Mouse (Mus musculus): ENCODE measurements around the gene Eif4e. TPM values are rescaled to one million over a fixed set of nuclear protein-coding genes. Genes with fewer than 3 reads are reported as not detected.

The Eif4e gene
- polyA plus RNA-seq, 1 experiment from 2014 or later = 371 TPM

- Histone ChIP-seq H3K4me2 (replicated peaks) (no peak overlapping the region), H3K27me3 (no peaks in the 10 kb centered on the region), H3K4me1 (no peaks in the 10 kb centered on the region), H3K9me3 (no peaks in the 10 kb centered on the region), H3K4me3 (no peak overlapping the region), H3K9ac (replicated peaks) (no peak overlapping the region), H3K36me3 (no peaks in the 10 kb centered on the region), H3K27ac (replicated peaks) (no peak overlapping the region)
- 76% methylated on average over 7 of the region's 7 CpGs for WGBS
- ATAC-seq (replicated peaks) = no peak
Measured at GRCm38 (mm10) chr3:138593911-138594310, 67.9 kb downstream of the Eif4e start.

GRCm38 (mm10) chr3:138601076-138601475 is 75.1 kb downstream of the Eif4e start:
- Histone ChIP-seq H3K4me1 (no peaks in the 10 kb centered on the region), H3K4me2 (replicated peaks) (no peak overlapping the region), H3K4me3 (no peak overlapping the region), H3K9me3 (no peaks in the 10 kb centered on the region), H3K27me3 (no peaks in the 10 kb centered on the region), H3K9ac (replicated peaks) (no peak overlapping the region), H3K36me3 (no peaks in the 10 kb centered on the region), H3K27ac (replicated peaks) (no peak overlapping the region)
- no peak for ATAC-seq (replicated peaks)
- 91% methylated on average over 4 of the region's 4 CpGs for WGBS

GRCm38 (mm10) chr3:138605132-138605531 is 79.2 kb downstream of the Eif4e start:
- 78% methylated on average over 8 of the region's 8 CpGs for WGBS
- H3K4me2 ChIP-seq (replicated peaks) = no peak overlapping the region
- H3K4me1 ChIP-seq = no peaks in the 10 kb centered on the region
- no peaks in the 10 kb centered on the region for H3K27me3 ChIP-seq
- H3K9me3 ChIP-seq = no peaks in the 10 kb centered on the region
- ATAC-seq (replicated peaks) = no peak
- H3K36me3 ChIP-seq = no peaks in the 10 kb centered on the region
- H3K4me3 ChIP-seq = no peak overlapping the region
- H3K27ac ChIP-seq (replicated peaks) = no peak overlapping the region
- no peak overlapping the region for H3K9ac ChIP-seq (replicated peaks)

GRCm38 (mm10) chr3:138608665-138609064 is 82.7 kb downstream of the Eif4e start:
- Histone ChIP-seq H3K9ac (replicated peaks) (no peak overlapping the region), H3K27me3 (no peaks in the 10 kb centered on the region), H3K9me3 (no peaks in the 10 kb centered on the region)

More at GRCm38 (mm10) chr3:138608665-138609064, 82.7 kb downstream of the Eif4e start:
- ATAC-seq (replicated peaks) = no peak
- Histone ChIP-seq H3K4me3 (no peak overlapping the region), H3K27ac (replicated peaks) (0 out of 2 replicates have a peak overlapping the region, but pooled peaks have one; percentile 4), H3K4me2 (replicated peaks) (no peak overlapping the region), H3K4me1 (no peaks in the 10 kb centered on the region), H3K36me3 (no peaks in the 10 kb centered on the region)
- 87% methylated on average over 5 of the region's 5 CpGs for WGBS

MicroRNAs encoded within 50 kb of the gene (microRNA counts, 519-probe panel; counts per million panel counts)
- 1,906 counts per million, percentile 19 among the panel's probes with 10 or more counts for microRNA mmu-miR-1956

Small RNA genes within 50 kb of the gene (microRNA-seq; reads per million reads assigned to microRNA genes)
- gene Mir1956 = not detected

Other genes starting within 250 kb of the Eif4e start
- not detected in 2 replicates for gene Adh6a, start 212.9 kb upstream of the Eif4e start, polyA plus RNA-seq (2015; fragmentation: Nextera tagmentation; extraction: Ambion mirVana)
- gene Adh6b, start 184.4 kb upstream of the Eif4e start, polyA plus RNA-seq (2015; fragmentation: Nextera tagmentation; extraction: Ambion mirVana) = 0.13 and 0.17 TPM in 2 replicates
- not detected in 2 replicates for gene Adh4, start 110.7 kb upstream of the Eif4e start, polyA plus RNA-seq (2015; fragmentation: Nextera tagmentation; extraction: Ambion mirVana)
- 257 and 268 TPM in 2 replicates for gene Adh5, start 83.1 kb upstream of the Eif4e start, polyA plus RNA-seq (2015; fragmentation: Nextera tagmentation; extraction: Ambion mirVana)
- 43.3 and 44.8 TPM in 2 replicates for gene Metap1, start 36.7 kb upstream of the Eif4e start, polyA plus RNA-seq (2015; fragmentation: Nextera tagmentation; extraction: Ambion mirVana)
- gene Tspan5, start 216.0 kb downstream of the Eif4e start, polyA plus RNA-seq (2015; fragmentation: Nextera tagmentation; extraction: Ambion mirVana) = 89.1 and 104 TPM in 2 replicates